In the genomic region with DNA sequence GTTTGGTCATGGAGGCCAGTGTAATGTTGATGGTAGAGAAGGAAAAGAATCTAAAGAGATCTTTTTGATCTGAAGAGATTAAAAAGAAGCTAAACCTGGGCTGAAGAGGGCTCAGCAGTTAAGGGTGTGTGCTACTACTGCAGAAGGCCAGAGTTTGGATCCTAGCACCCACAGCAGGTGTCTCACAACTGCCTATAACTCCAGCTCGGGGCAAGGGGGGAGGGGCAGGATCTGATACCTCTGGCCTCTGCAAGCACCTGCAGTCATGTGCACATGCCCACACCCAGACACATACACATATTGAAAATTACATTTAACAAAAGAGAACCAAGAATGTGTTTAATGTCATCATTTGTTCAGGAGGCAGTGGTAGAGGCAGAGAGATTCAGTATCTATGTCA, we compare ENCODE assay signal across 16 mouse cellular contexts.
"Had no signal": no experiment of that assay in that cellular context is flagged by ENCODE, and none has a peak within 500 bp of the region (broad histone marks: within the 10 kb centered on the region; RNA-seq: fewer than 3 reads in every experiment).

No protein-coding gene starts in this region.

- H3K9me3 ChIP-seq: limb, embryonic 10.5 days; liver, embryonic 15.5 days; neural tube, embryonic 12.5 days; stomach, embryonic 15.5 days had no signal

- H3K27me3 ChIP-seq: liver, embryonic 15.5 days; neural tube, embryonic 12.5 days; stomach, embryonic 15.5 days had no signal

- H3K4me2 ChIP-seq: liver, embryonic 11.5 days; liver, embryonic 15.5 days; neural tube, embryonic 12.5 days; stomach, embryonic 15.5 days had no signal

- ATAC-seq: lung, postnatal 0 days had no signal

- DNase-seq: kidney, adult 18-20 months; kidney, postnatal 10 days; kidney, postnatal 4 days; lung, adult 2 months; lung, postnatal 36 days; midbrain, embryonic 14.5 days; retina, postnatal 1 day; right cerebral cortex, postnatal 4 days; spleen, adult 18-20 months had no signal

- H3K36me3 ChIP-seq: limb, embryonic 10.5 days; liver, embryonic 15.5 days; neural tube, embryonic 12.5 days; stomach, embryonic 15.5 days had no signal

- H3K9ac ChIP-seq: liver, embryonic 15.5 days; neural tube, embryonic 12.5 days; stomach, embryonic 15.5 days had no signal

- H3K4me1 ChIP-seq: liver, embryonic 15.5 days; stomach, embryonic 15.5 days had no signal

- H3K27ac ChIP-seq: layer of hippocampus, adult 2 months; limb, embryonic 10.5 days; liver, embryonic 15.5 days; neural tube, embryonic 12.5 days; stomach, embryonic 15.5 days had no signal

- H3K4me3 ChIP-seq: layer of hippocampus, adult 2 months; limb, embryonic 10.5 days; liver, embryonic 15.5 days; neural tube, embryonic 12.5 days; stomach, embryonic 15.5 days had no signal
